Mouse (Mus musculus): Measurements from ENCODE around the gene Rad9a.

Gene Rad9a

GRCm38 (mm10) chr19:4194021-4194724 lies 7.3 kb downstream of the Rad9a start:
- in situ Hi-C loops (cut with MboI, MseI): no loop called here

GRCm38 (mm10) chr19:4193129-4193528 lies 8.3 kb downstream of the Rad9a start:
- in situ Hi-C loops (cut with MboI, MseI): no loop called here

- in situ Hi-C loops (cut with MboI, MseI): no loop called here
Observed at GRCm38 (mm10) chr19:4192251-4192985, 9.0 kb downstream of the Rad9a start.

- in situ Hi-C loops (cut with MboI, MseI): no loop called here
Observed at GRCm38 (mm10) chr19:4191528-4192250, 9.8 kb downstream of the Rad9a start, which contains the start of gene Ppp1ca. TSS of gene Ppp1ca (plus strand) at chr19:4192065.

- in situ Hi-C loops (cut with MboI, MseI): no loop called here
Observed at GRCm38 (mm10) chr19:4190831-4191334, 10.6 kb downstream of the Rad9a start, which contains the start of gene Tbc1d10c. TSS of gene Tbc1d10c (minus strand) at chr19:4191284.

- in situ Hi-C loops (cut with MboI, MseI): no loop called here
Observed at GRCm38 (mm10) chr19:4189051-4189620, 12.3 kb downstream of the Rad9a start.

GRCm38 (mm10) chr19:4187303-4187702 lies 14.2 kb downstream of the Rad9a start:
- in situ Hi-C loops (cut with MboI, MseI): no loop called here

- in situ Hi-C loops (cut with MboI, MseI): no loop called here
Observed at GRCm38 (mm10) chr19:4184976-4185975, 16.2 kb downstream of the Rad9a start.

- in situ Hi-C loops (cut with MboI, MseI): no loop called here
Observed at GRCm38 (mm10) chr19:4183689-4184088, 17.8 kb downstream of the Rad9a start.

GRCm38 (mm10) chr19:4181892-4182291 lies 19.6 kb downstream of the Rad9a start:
- in situ Hi-C loops (cut with MboI, MseI): no loop called here

GRCm38 (mm10) chr19:4180411-4180810 lies 21.1 kb downstream of the Rad9a start:
- in situ Hi-C loops (cut with MboI, MseI): no loop called here

GRCm38 (mm10) chr19:4175368-4175947 lies 26.0 kb downstream of the Rad9a start, which contains the start of gene Carns1:
TSS of gene Carns1 (minus strand) at chr19:4175479.
- in situ Hi-C loops (cut with MboI, MseI): no loop called here

- in situ Hi-C loops (cut with MboI, MseI): no loop called here
Observed at GRCm38 (mm10) chr19:4172925-4173324, 28.5 kb downstream of the Rad9a start.

- in situ Hi-C loops (cut with MboI, MseI): no loop called here
Observed at GRCm38 (mm10) chr19:4171393-4172290, 29.8 kb downstream of the Rad9a start.

- in situ Hi-C loops (cut with MboI, MseI): no loop called here
Observed at GRCm38 (mm10) chr19:4170723-4171392, 30.6 kb downstream of the Rad9a start.

- in situ Hi-C loops (cut with MboI, MseI): no loop called here
Observed at GRCm38 (mm10) chr19:4169810-4170209, 31.7 kb downstream of the Rad9a start.

GRCm38 (mm10) chr19:4169378-4169784 lies 32.1 kb downstream of the Rad9a start:
- in situ Hi-C loops (cut with MboI, MseI): no loop called here

All from T-helper 2 cell (primary cell).